Comparison of ENCODE assay signal across 8 mouse cellular contexts in the genomic region with DNA sequence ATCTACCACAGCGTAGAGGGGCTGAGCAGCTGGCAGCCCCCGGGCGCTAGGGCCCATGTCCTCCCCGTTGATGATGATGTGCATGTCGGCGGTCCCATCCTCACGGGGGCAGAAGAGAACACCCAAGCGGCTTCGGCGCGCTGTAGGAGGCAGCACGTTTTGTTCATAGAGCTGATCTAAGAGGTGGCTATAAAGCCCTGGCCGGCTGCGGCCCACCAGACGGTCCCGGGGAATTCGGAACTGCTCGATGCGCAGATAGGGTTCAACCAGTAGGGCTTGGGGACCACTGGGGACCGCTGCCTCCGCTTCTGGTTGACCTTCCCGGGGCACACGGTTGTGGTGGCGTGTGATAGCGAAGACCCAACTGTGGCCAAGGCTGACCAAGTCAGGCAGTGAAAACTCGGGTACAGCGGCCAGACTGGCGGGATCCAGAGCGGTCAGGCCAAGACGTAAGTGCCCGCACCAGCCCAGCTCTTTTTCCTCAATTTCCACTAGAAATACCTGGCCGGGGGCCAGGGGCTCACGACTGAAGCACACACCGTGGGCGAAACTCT. TPM values are rescaled to one million over a fixed set of nuclear protein-coding genes. Genes with fewer than 3 reads are reported as not detected.
A peak's percentile ranks its signal among the peaks of the same experiment; 100 is the strongest.
DNase-seq lines count a peak whose midpoint lies in the region; ATAC-seq lines count a peak whose summit lies in the region.

A gene (plus strand): TSS at position 126 of the 554 bp plus-strand sequence.

- peaks cover 27% of the 10 kb centered on the region for H3K36me3 ChIP-seq in embryonic facial prominence, embryonic 12.5 days
- H3K36me3 ChIP-seq in limb, embryonic 10.5 days: peaks cover 37% of the 10 kb centered on the region
- H3K36me3 ChIP-seq in midbrain, embryonic 12.5 days: peaks cover 14% of the 10 kb centered on the region; the same call in 1 of the 2 replicates

- peak within 1 kb of the TSS; percentile 94 for H3K4me2 ChIP-seq in embryonic facial prominence, embryonic 12.5 days (replicated peaks)
- H3K4me2 ChIP-seq in midbrain, embryonic 12.5 days (replicated peaks): peak within 1 kb of the TSS; percentile 100

- peak within 1 kb of the TSS; percentile 72 for H3K27ac ChIP-seq in embryonic facial prominence, embryonic 12.5 days
- peak within 1 kb of the TSS; percentile 93 for H3K27ac ChIP-seq in limb, embryonic 10.5 days
- H3K27ac ChIP-seq in midbrain, embryonic 12.5 days (replicated peaks): peak within 1 kb of the TSS; percentile 70

- H3K27me3 ChIP-seq in embryonic facial prominence, embryonic 12.5 days: no peaks in the 10 kb centered on the region
- no peaks in the 10 kb centered on the region for H3K27me3 ChIP-seq in limb, embryonic 10.5 days (ENCODE audit: low read depth, poor library complexity, severe bottlenecking)
- H3K27me3 ChIP-seq in midbrain, embryonic 12.5 days: no peaks in the 10 kb centered on the region

- peak within 1 kb of the TSS; percentile 59 for H3K4me3 ChIP-seq in embryonic facial prominence, embryonic 12.5 days
- H3K4me3 ChIP-seq in limb, embryonic 10.5 days: peak within 1 kb of the TSS; percentile 88
- H3K4me3 ChIP-seq in midbrain, embryonic 12.5 days: peak within 1 kb of the TSS; percentile 76

- H3K9me3 ChIP-seq in embryonic facial prominence, embryonic 12.5 days: no peaks in the 10 kb centered on the region
- no peaks in the 10 kb centered on the region for H3K9me3 ChIP-seq in limb, embryonic 10.5 days (replicated peaks)
- no peaks in the 10 kb centered on the region for H3K9me3 ChIP-seq in midbrain, embryonic 12.5 days

- ATAC-seq in embryonic facial prominence, embryonic 12.5 days (ENCODE audit: insufficient number of reproducible peaks, insufficient read depth, low FRiP score, low TSS enrichment): peak; percentile 37; the same call in 1 of the 2 replicates
- peak; percentile 67 for ATAC-seq in midbrain, embryonic 12.5 days (ENCODE audit: low FRiP score, low read depth)

- peaks cover 10% of the 10 kb centered on the region; the same call in 1 of the 2 replicates for H3K4me1 ChIP-seq in embryonic facial prominence, embryonic 12.5 days
- H3K4me1 ChIP-seq in limb, embryonic 10.5 days: peaks cover 27% of the 10 kb centered on the region
- H3K4me1 ChIP-seq in midbrain, embryonic 12.5 days: peaks cover 19% of the 10 kb centered on the region

- DNase-seq in urinary bladder, adult 18-20 months (ENCODE audit: low spot score in 2 of 2): peak; percentile 56 to 68
- no peak for DNase-seq in urinary bladder, postnatal 10 days (ENCODE audit: low spot score)
- DNase-seq in heart, adult 11 months: peak; percentile 98
- peak; percentile 69 for DNase-seq in kidney, adult 11 months
- DNase-seq in limb, embryonic 10.5 days (ENCODE audit: low spot score): peak; percentile 79
- peak; percentile 69 for DNase-seq in skeletal muscle tissue, adult 2 months (ENCODE audit: low read depth, low spot score)

- WGBS in embryonic facial prominence, embryonic 12.5 days: 1% methylated on average over 35 of the region's 35 CpGs
- WGBS in limb, embryonic 10.5 days: 1% methylated on average over 35 of the region's 35 CpGs
- under 1% methylated on average over 35 of the region's 35 CpGs for WGBS in midbrain, embryonic 12.5 days

- peak within 1 kb of the TSS; percentile 72 for H3K9ac ChIP-seq in embryonic facial prominence, embryonic 12.5 days
- H3K9ac ChIP-seq in midbrain, embryonic 12.5 days (replicated peaks): peak within 1 kb of the TSS; percentile 83

RNA-seq across cellular contexts. Expression of the gene that starts here (rescaled TPM):
- 120 and 124 TPM in 2 replicates for polyA plus RNA-seq in embryonic facial prominence, embryonic 12.5 days (2016; fragmentation: Nextera tagmentation; extraction: Ambion mirVana)
- 93.0 and 105 TPM in 2 replicates for polyA plus RNA-seq in limb, embryonic 10.5 days (2016; fragmentation: Nextera tagmentation; extraction: Ambion mirVana)
- polyA plus RNA-seq in midbrain, embryonic 12.5 days (2016; fragmentation: Nextera tagmentation; extraction: Ambion mirVana): 98.8 and 101 TPM in 2 replicates
